Mouse (Mus musculus): ENCODE results near the gene Scn7a.

GRCm38 (mm10) chr2:66827729-66828128 is 43.0 kb upstream of the Scn7a start:
- no peak for TF ChIP-seq CTCF (IDR thresholded peaks at IDR 0.05; ENCODE audit: low read depth)
- TF ChIP-seq EP300 (IDR thresholded peaks at IDR 0.05; ENCODE audit: low read depth), result no peak
